Mouse (Mus musculus) urinary bladder, postnatal 14 days (tissue): ENCODE data around the gene Gtf2ird2.

Experiments used
- DNase-seq: peaks from one replicate; pipeline ENCODE4 v3.0.0; 2021; ENCODE audit warnings: low spot score

Gene Gtf2ird2

DNA sequence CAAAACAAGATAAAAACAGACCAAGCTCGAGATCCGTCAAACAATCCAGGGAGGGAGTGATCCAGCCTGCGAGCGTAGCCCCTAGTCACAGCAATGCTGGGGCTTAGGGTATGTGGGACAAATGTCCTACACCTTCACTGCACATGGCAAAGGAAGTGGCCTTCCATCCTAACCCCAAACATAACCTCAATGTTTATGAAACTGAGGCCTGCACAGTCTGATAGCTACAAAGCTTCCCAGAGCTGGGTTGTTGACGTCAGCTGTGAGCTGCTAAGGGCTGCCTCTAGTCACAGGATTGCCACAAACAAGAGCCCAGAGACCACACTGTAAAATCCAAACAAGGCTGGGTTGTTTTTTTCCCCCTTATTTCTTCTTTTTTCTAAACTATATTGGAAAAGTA lies 85.9 kb downstream of the Gtf2ird2 start:
- no peak for DNase-seq

DNA sequence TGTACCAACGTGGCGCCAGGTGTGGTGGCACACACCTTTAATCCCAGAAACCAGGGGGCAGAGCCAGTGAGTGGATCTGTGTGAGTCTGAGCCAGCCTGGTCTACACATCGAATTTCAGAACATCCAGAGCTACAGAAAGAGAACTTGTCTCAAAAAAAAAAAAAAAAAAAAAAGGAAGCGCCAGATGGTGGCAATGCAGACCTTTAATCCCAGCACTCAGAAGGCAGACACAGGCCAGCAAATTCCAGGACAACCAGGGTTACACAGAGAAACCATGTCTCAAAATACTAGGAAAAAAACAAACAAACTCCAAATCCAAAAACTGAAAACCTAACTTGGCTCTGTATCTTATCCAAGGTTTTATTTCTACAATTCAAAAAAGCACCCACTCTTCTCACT lies 86.7 kb downstream of the Gtf2ird2 start:
- DNase-seq: no peak

DNA sequence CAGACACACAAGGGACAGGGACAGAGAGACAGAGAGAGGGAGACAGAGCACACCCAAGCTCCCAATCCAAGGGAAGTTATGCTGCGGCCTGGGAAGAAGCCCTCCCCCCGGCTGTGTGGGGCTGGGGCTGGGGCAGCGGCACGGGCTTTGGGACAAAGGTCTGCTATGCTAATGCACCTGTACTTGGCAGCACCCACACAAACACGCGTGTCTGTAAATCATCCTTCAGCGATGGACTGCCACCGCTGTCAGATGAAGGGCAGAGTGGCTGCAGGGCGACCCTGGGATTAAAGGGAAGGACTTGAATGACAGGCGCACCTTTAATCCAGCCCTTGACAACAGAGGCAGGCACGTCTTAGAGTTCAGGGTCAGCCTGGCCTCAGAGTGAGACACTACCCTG lies 87.6 kb downstream of the Gtf2ird2 start:
- no peak for DNase-seq

DNA sequence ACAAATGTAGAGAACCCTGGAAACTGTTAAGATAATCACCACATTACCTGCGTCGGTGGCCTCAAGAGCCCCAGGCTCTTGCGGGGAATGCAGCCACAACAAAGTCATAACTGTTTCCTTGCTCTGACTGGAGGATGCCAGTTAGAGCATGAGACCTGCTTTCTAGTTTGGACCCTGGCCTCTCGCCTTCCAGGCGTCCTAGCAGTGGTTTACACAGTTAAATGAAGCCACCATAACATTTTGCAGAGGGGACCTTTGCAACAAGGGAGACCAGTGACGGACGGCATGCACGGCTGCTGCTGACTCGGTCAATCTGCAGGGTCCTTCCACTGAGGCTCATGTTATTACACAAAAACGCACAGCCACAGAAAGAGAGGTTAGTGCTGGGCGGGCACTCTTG lies 88.9 kb downstream of the Gtf2ird2 start:
- no peak for DNase-seq

DNA sequence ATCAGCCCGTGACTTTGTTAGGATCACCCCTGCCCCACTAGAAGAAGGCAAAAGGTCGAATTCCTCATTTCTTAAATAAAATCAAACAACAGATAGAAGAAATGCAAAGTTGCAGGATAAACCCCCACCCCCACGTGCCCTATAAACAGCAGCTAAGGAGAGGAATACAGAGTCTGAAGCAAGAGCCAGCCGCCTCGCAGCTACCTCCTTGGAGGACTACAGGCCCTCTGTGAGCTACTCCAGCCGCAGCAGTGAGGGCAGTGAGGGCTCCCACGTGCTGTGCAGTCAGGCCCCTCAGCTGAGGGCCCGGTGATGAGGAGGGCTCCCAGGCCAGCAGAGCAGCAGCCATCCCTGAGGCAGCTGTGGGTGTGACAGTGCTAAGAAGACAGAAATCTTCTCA lies 89.9 kb downstream of the Gtf2ird2 start:
- no peak for DNase-seq
